Mouse (Mus musculus) hindlimb bud, embryonic 11.5 days (tissue): ENCODE data around the gene Il33.

ENCODE experiments used
- DNase-seq: peaks from one replicate; pipeline ENCODE4 v3.0.0-alpha.2; 2012; ENCODE audit warnings: low read depth, low spot score; ENCODE audit errors: extremely low spot score

Gene Il33

DNA sequence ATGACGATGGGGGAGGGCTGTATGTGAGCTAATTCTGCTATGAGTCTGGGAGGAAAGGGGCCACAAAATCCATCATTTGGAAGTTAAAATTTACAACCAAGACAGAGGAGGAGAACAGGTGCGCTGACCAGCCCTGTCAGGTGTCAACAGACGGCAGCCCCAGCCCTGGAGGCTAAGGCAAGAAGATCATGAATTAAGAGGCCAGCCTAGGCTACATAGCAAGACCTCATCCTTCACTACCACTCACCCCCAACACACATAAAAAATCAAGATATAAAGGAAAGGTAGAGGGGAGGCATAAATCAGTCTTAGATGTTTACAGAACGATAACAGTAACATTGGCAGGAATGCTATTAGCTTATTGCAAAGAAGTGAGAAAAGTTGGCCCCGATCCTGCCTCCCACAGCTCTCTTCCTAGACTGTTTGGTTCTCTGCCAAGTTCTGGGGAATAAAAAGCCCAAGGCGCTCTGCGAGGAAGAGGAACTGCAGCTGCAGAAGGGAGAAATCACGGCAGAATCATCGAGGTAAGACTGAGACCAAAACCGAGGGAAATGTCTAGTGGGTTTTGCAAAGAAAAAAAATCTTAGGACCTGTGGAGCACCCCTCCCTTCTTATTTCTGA is at the start of gene Il33:
TSS of gene Il33 (plus strand) at position 477 of the 621 bp plus-strand sequence.
- no peak for DNase-seq

DNA sequence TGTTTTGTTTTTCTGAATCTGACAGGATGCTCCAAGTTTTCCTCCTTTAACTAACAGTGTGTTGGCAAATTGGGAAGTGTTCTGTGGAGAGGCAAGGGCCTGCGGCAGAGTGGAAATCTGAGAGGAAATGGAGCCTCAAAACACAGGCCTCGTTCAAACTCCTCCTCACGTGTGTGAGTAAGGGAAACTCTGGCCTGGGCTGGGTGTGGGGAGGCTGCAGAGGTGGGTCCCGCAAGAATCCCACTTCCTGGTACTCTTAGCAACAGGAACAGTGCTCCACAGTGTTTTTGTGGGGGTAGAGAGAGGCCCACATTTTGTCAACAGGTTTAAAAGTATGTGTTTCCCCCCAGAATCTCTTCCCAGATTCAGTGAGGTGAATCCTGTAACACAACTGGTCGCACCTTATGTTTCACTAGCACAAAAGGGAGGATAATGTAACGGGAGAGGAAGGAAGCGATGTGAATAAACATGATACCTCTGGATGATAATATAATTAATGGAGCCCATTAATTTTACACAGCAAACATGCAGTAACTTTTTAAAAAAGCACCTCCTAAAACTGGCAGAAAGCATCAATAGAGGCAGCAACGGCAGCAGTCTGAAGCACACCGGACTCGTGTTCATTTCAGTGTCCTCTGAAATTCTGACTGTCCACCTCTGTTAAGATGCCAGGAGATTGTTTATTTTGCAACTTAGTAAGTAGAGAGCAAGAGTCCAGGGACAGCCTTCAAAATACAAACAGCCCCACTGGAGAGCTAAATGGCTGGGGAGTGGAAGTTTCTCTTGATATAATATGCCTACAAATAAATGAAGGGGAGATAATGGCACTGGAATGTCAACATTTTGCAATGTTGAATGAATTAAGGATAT is 47.3 kb upstream of the Il33 start:
- DNase-seq = no peak

- no peak for DNase-seq
Measured at GRCm38 (mm10) chr19:29878896-29879504, 45.9 kb upstream of the Il33 start.

DNA sequence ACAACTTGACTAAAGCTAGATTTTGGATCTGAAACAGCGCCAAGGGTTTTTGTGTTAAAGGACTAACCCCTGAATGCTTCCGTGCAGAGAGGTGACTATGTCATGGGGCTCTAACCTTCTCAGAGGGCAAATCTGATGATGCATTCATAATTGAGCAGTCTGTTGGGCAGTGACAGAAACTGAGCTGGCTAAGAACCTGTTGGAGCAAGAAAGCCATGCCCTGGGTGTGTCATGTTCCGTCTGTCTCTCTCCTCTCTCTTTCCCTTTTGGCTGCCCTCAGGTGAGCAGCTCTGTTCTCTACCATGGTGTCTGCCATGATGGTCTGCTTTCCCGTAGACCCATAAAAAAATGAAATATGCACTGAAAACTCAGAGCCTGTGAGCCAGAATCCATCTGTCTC is 44.0 kb upstream of the Il33 start:
- no peak for DNase-seq

GRCm38 (mm10) chr19:29882696-29883095 is 42.2 kb upstream of the Il33 start:
- no peak for DNase-seq

- DNase-seq = no peak
Measured at GRCm38 (mm10) chr19:29885548-29885947, 39.4 kb upstream of the Il33 start.

DNA sequence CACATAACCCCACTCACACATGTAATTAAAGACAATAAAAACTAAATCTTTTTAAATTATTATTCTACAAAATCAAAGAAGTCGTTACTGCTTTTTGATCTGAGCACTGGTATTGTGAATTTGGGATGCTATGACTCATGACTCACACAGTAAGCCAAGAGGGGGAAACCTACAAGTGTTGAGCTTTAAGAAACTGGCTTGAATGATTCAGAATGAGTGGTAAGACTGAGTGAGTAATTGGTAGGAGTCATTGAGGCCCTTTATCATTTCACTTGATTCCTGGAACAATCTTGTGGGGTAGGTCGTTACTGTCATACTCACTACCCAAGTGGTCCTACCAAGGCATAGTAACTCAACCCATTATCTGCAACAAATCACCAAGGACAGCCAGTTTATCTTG is 37.4 kb upstream of the Il33 start:
- no peak for DNase-seq

- no peak for DNase-seq
Measured at GRCm38 (mm10) chr19:29888946-29889345, 36.0 kb upstream of the Il33 start.

DNA sequence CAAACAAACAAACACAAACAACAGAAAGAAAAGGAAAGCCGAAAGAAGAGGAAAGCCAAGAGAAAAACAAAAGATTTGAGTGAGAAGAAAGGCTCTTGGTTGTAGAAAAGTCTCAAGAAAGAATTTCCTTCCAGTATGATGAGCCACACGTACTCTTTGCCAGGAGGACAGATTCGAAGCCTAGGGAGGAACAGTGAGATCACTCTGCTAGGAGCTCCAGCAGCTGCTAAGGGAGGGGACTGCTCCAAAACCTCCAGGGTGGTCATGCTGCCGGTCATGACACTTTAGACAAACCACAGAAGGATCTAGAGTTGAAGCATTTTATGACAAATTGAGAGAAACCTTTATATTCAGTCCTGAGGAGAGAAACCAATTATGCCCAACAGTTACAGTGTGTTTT is 32.9 kb upstream of the Il33 start:
- no peak for DNase-seq

- no peak for DNase-seq
Measured at GRCm38 (mm10) chr19:29892786-29893185, 32.1 kb upstream of the Il33 start.

- no peak for DNase-seq
Measured at GRCm38 (mm10) chr19:29893718-29894273, 31.1 kb upstream of the Il33 start.

GRCm38 (mm10) chr19:29894381-29894780 is 30.5 kb upstream of the Il33 start:
- DNase-seq = no peak

- no peak for DNase-seq
Measured at GRCm38 (mm10) chr19:29895047-29895446, 29.9 kb upstream of the Il33 start.

- DNase-seq = no peak
Measured at GRCm38 (mm10) chr19:29900318-29900717, 24.6 kb upstream of the Il33 start.

GRCm38 (mm10) chr19:29902343-29903070 is 22.4 kb upstream of the Il33 start:
- DNase-seq = no peak

GRCm38 (mm10) chr19:29905896-29906295 is 19.0 kb upstream of the Il33 start:
- no peak for DNase-seq

DNA sequence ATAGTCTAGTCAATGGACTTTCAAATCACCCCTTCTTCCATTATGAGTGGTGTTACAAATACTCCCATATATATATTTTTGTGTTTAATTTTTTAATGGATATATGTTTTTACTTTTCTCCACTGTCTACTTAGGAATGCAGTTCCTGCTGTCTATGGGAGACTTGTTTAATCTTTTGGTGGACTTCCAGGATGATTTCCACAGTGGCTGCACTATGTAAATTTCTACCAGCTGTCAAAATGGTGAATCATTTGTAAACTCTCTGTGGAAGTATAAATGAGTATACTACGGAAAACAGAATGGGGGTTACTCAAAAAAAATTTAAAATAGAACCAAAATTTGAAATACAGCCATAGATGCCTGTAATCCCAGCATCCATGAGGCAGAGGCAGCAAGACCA is 15.7 kb upstream of the Il33 start:
- DNase-seq = no peak

DNA sequence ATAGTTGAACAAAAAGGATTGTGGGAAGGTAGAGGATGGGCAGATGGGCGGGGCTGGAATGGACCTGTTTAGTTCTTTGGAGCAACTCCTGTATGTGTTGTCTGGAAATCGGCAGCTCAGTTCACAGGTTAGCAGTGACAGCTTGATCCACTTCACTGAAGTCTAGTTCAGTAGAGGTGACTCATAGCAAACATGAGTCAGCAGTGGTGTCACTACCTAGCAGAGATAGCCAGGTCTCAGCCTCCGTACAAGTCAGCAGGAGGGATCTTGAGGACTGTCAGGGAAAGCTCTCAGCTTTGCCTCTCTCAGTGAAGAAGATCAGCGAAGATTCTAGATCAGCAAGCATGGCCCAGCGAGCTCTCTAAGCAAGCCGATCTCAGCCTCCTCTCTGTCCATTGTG is 13.0 kb upstream of the Il33 start:
- DNase-seq = no peak

- DNase-seq = no peak
Measured at GRCm38 (mm10) chr19:29917421-29917820, 7.5 kb upstream of the Il33 start.

DNA sequence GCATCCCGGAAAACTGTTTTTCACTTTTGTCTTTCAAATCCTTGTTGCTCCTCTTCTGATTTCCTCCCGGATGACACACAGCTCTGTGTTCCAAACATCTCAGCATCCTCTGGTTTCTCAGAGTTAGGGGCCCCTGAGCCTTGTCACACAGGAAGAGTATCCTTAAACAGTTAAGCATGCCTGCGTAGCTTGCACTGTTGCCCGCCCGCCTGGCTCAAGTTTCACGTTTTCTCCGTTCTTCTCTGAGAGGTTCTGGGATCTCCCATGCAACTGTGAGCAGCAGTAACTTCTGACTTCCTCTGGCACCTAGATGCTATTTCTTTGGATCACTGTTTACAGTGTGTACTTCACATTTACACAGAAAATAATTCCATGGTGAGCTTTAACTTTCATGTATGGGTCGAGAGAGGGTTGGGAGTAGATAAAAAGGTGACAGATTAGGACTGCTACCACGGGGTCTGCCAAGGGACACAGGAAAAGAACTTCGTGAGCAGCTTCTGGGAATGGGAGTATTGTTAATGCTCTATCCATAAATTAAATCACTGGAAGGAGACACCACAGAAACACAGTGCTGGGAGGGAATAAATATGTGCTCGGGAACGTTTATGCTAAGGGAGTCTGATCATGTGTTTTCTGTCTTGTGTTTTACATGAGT is 1.3 kb downstream of the Il33 start:
- DNase-seq = no peak

GRCm38 (mm10) chr19:29930296-29930695 is 5.4 kb downstream of the Il33 start:
- no peak for DNase-seq
